Mouse (Mus musculus) ZHBTc4 (cell line): ENCODE data around the gene Wdr91.

Experiments used
- DNase-seq: peaks from one replicate; pipeline ENCODE4 v3.0.0-alpha.2; 2011; ENCODE audit warnings: low read depth, low spot score

Gene Wdr91

DNA sequence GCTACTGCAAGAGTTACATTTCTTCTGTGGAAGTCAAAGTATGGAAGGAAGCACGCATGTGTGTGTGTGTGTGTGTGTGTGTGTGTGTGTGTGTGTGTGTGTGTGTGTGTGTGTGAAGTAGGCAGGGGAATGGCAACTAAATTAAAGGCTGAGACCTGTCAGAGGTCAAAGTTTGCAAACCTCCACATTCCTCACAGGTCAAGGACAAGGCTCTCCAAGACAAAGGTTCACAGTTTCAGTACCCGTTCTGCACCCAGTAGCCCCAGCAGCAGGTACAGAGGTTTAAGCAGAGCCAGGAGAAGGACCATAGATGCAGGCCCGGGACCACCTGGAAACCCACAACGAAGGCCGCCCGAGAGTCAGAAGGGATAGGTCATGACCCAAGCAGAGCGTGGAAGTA lies 8.5 kb upstream of the Wdr91 start:
- peak; percentile 32 for DNase-seq

DNA sequence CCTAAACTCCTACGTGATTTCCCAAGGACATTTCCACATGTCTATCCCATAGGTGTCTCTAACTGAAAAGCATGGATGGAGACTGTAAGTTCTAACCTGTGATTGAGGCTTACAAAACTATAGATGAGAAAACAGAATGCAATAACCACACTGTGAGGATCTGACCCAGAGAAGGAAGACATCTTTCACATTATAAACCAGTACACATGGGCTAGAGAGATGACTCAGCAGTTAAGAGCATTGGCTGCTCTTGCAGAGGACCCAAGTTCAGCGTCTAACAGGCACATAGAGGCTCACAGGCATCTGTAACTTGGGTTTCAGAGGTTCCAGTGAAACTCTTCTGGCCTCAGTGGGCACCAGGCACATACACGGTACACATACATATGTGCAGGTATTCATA lies 3.8 kb upstream of the Wdr91 start:
- no peak for DNase-seq

DNA sequence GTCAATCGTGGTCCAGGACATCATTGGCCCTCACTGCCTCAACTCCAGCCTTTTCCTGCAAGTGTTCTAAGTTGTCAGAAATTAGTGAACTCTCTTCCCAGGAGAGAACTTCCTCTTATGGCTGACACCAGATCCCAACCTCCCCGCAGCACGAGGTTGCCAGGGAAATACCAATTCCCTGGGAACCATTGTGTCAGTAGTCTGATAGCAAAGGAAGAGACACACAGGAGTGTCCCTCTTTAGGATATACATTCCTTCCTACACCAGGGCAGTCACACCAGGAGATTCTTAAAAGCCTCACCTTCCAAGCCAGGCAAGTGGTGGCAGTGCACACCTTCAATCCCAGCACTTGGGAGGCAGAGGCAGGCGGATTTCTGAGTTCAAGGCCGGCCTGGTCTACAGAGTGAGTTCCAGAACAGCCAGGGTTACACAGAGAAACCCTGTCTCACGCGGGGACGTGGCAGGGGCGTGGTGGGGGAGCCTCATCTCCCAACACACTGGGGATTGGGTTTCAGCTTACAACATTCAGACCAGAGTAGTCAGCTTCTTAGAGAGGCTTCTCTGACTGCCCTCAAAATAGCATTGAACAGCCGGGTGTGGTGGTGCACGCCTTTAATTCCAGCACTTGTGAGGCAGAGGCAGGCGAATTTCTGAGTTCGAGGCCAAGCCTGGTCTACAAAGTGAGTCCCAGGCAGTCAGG lies 2.8 kb upstream of the Wdr91 start:
- DNase-seq: peak; percentile 63

DNA sequence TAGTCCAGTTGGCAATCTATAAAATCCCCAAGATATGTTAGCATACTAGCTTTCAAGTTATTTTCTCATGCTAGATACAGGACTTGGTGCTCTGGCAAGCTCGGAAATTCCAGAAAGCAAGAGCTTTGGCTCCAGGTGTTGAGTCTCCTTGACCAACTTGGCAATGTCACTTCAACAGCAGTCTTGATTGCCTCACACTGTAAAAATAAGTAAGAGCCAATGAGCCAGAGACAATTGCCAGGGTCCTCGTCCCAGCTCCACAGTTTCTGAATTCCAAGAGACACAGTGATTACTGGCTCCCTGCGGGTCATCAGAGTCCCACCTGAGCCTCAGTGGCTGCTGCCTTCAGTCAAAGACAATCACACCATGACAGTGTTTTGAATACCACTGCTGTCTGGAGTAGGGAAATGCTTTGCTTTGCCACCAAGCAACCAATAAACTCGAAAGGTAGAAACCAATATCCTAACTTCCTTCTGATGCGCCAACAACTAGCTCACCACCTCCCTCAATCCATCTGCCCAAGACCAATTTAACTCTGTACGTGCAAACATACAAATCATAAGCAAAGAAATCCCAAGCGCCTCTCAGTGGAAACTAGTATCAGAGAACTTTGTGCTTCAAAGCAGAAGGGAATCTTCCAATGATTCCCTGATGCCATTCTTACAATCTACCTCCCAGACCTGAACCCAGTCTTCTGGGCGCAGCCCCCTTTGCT lies 888 bp downstream of the Wdr91 start:
- no peak for DNase-seq

DNA sequence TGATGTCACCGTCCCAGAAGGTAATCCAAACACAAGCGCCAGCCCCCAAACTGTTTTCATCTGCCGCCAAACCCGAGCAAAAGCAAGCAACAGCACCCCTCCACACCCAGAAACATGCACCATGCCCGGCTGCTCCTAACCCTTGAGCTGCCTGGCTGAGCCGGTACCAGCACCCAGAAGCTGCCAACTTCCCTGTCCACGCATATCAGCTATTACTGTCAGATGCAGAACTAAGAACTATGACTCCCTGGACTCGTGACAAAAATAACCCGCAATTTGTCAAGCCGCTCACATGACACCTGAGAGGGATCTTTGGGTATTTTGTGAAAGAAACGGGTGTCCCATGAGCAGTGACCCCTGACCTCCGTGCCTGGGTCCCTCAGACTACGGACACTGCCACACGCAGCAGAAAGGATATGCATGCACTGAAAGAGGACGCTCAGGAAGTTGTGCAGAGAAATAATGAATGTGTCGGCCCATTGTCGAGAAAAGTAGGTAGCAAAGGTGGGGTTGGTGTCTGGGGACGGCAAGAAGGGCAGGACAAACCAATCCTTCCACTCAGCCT lies 2.9 kb downstream of the Wdr91 start:
- DNase-seq: no peak

DNA sequence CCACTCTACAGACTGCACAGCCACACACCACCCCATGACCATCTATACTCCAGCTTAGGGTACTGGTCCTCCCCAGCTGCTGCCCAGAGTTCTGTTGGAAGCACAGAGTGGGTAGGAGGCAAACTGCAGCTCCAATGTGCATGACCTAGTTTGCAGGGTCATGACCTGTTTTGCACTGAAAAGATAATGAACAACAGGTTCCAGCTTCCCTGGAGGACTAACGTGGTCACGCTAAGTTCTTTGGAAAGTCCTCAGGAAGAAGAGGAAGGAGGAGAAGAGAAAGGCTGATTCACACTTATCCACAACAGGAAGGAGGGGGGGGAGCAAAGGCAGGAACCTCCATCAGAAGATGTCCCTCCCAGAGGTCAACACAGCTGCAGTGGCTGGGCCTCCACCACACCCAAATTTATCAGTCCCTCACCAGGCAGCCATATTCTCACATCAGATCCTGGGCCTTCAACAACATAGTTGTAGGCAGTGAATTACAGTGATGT lies 3.5 kb downstream of the Wdr91 start:
- no peak for DNase-seq

DNA sequence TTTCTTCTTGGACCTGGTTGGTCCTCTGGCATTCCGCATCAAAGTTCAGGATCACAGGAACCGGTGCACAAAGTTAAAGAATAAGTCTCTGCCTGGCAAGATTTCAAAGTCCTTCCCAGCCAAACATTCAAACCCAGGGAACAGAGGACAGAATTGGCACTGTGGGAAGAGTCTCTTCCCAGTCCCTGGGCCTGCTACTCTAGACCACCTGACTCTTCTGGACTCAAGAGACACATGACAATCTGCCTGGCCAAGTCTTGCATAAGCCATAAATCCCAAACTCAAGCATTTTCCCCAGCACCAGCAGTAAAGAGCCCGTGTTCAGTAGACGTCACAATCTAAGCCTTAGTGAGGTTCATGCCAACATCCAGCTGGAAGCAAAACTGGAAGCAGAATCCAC lies 4.0 kb downstream of the Wdr91 start:
- no peak for DNase-seq

DNA sequence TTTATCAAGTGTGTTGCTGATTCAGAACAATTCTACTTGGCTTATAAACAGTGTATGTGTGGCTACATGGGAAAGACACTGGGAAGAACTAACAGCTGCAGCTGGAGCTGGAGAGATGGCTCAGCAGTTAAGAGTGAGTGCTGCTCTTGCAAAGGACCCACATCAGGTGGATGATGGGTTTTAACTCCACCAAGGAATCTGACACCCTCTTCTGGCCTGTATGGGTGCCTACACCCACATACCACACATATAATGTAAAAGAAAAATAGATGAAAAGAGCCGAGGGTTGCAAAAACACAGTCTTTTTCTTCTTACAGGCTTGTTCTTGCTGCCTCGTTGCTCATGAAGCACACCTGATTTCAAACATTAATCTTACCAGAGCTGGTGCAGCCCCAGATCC lies 4.6 kb downstream of the Wdr91 start:
- DNase-seq: no peak

DNA sequence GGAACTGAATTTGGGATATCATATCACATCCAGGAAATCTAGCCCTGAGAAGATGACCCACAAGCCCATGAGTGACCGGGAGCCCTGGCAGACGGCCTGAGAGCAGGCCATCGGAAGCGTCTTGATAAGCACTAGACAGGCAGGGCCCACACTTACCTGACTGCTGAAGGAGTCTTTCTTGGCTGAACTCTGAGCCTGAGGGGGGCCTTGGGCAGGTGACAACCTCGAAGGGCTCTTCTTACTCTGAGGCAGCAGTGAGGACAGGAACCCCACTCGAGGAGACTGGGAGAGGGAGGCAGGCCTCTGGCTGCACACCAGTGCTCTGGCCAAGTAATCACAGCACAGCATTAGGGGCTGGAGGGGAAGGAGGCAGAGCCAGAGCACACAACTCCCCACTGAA lies 6.3 kb downstream of the Wdr91 start:
- no peak for DNase-seq

DNA sequence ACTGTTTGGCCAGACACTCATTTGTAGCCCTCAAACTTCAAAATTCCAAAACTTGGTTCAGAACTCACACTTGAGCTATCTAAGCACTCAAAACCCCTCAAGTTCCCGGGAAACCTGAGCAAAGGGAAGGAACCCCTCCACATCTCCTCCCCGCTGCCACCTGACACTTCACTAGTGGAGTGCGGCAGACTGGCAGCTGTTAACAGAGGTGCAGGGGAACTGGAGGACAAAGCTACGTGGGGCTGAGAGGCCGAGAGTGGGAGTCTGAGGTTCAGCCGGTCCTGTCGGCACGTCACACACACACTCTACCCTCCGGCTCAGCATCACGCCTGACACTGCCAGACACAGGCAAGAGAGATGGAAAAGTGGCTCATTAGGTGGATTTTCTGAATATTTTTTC lies 6.8 kb downstream of the Wdr91 start:
- no peak for DNase-seq

DNA sequence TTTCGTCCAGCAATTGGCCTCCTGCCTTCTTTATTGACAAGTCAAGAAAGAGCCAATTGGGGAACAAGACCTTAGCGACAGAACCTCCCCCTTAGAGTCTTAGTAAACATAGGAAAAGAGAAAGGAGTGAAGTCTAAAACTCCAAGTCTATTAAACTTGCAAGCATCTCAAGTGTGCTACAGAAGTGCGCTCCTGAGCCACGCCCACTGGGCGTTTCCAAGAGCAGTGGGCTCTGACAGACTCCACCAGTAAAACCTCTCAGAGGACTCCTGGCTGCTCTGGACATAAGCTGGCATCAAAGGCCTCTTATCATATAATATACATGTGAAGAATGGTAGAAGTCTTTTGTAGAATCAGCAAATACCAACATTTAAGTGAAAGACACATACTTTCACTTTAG lies 7.2 kb downstream of the Wdr91 start:
- peak; percentile 51 for DNase-seq

DNA sequence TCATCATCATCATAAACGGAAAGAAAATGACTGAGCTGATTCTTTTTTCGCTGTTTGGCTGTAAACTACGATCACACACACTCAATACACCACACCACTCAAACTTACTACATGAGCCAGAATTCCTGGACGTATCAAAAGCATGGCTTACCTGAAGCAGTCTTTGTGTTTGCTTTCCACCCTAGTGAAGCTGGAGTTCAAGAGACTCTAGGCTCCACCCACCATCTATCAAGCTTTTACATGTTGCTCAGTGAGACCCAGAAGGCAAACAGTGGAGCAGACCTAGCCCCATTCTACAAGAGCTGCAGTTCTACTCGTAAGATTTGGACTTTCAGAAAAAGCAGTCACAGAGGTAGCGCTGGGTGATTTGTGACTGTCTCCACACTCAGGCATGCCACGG lies 8.1 kb downstream of the Wdr91 start:
- DNase-seq: no peak

DNA sequence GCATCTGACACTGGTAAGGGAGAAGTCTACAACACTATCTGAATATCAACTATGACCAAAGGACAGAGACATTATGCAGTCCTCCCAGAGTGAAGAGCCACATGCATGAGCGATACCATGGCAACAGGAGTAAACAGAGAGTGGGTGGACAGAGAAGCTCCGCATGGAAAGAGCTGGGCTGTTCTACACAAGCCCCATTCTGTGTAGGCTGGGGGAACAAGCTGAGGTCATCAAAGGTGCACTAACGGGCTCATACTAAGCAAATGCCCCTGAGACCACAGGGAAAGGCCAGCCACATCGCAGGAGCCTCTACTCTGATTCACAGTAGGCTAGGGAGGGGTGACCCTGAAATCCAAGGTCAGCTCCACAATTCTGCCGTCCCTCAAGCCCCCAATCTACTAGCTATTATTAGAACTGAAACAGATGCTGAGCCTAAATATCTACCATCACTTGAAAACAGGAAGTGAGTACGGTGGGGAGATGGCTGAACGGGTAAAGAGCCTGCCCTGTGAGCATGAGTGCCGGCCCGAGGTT lies 8.7 kb downstream of the Wdr91 start:
- no peak for DNase-seq

DNA sequence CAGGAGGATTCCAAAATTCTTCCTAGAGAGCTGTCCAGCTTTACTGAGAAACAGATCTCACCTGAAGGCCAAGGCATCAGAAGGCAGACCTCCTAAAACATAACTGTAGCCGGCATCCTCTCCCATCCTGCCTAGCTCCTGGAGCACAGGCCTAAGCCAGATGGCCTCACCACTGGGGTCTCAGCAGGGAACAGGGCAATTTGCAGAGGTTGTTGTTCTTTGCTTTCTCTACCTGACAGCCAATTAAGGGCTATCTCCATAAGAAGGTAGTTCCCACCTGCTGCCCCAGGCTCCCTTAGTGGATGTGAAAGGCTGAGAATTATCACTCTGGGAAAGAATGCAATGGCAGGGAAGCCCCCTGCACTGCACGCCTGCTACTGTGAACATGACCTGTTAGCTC lies 9.7 kb downstream of the Wdr91 start:
- DNase-seq: no peak

DNA sequence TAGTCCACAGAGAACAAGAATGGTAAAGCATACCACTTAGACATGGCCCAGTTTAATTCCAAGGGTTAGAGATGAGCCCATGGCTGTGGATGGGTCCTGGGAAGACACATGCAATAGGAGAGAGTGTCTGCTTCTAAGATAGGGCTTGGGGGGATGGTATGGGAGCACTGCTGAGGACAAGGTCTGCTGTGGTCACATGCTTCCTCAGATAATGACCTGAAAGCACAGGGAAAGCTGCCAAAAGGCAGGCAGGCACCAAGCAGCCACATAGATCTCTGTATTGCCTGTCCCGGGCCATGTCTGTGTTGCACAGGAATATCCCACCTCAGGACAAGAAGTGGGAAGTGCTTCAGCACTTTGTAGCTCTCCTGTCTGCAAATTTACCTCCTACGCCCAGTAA lies 11.5 kb downstream of the Wdr91 start:
- no peak for DNase-seq

DNA sequence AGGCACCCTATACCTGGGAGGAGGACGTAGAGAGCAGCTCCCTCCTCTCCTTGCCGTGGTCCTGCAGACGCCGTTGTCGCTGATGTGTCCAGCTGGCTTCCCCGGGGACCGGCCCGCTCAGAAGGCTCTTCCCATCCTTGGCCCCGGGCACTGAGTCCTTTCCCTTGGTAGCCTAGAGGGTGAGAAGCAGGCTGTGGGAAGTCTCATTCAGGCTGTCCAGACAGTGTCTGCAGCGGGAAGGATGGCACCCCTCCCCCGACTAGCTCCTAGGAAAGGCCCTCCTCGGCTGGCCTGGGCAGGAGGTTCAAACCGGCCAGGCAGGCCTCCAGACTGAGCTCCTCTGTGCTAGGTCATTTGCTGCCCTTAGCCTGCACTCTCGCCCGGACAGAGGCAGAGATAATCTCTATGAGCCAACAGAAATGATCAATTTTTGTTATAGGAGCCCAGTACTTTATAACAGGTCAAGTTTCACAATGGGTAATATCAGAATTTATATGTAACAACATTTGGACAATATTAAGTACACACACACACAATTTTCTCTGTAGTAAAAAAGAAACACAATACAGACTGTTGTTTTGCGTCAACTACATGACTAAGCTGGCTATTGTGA lies 14.4 kb downstream of the Wdr91 start:
- DNase-seq: no peak

DNA sequence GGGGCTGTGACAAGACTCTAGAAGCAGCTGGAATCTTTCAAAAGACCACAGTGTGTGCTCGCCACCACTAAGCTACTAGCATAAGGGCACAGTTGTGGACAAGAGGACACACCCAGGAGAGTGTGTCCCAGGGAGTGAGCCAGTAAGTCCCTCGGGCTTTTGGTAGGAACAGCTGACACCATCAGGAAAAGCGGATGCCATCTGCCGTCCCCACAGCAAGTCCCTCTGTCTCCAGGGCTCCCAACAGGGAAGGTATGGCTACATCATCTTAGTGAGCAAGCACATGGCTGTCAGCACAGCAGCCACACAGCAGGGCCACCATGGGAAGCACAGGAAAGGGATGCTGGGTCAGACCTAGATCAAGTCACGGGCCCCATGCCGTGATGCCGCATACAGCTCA lies 15.1 kb downstream of the Wdr91 start:
- DNase-seq: no peak

DNA sequence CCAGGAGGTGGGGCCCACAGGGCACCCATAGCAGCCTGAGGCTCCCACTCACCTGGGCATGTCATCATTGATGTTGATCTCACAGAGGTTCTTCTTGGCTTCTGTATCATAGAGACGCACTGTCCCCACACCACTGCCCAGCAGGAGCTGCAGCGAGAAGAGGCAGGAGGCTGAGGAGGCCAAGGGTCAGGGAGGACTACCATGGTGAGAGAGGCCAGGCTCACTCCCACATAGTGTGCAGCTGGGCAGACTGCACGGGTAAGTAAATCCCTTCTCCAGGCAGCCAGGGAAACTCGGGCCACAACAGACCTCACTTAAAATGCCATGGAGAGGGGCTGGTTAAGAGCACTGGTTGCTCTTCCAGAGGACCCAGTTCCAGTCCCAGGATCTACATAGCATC lies 21.5 kb downstream of the Wdr91 start:
- no peak for DNase-seq

DNA sequence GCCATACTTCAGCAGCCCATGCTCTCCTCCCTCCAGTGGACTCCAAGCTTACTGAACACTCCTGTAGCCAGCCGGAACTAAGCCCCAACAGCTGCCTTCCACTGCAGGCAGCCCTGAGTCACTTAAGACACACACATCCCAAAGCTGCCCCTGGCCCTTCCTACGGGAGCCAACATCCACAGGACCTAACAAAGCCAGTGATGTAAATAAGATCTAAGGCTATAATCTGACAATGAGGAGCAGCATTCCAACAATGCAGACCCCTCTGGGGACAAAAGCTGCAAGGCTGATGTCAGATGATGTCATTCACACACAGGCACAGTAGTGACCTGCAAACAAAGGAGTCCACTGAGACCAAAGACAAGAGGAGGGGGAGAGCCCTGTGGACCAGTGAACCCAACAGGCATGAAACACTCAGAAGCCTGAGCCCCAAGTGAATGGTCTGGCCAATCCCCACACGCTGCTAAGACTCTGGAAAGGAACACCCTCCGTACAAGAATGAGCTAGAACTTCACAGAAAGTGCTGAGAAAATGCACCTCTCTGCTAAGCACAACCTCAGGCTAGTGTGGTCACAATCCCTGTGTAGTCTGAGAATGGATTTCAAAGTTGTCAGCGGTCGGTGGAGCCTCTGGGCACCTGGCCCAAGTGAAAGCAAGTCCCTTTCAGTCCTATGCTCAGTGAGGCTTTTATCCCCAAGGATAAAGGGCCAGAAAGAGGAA lies 23.4 kb downstream of the Wdr91 start:
- no peak for DNase-seq

DNA sequence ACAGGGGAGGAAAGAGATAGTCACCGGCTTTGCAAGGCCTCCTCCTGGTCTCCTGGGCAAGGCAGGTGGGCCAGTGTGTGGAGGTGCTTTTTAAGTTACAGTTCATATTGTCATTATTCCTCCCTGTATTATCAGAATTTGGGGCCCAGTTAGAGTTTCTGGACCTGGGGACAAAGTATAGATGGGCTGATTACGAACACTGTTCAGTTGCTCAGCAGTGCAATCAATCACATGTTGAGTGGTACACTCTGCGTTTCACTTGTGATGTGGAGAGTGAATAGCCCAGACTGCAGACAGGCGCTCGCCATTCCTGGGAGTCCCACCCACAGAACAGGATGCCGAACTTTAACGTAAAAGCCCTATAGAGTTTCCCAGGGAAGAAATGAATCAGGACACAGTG lies 26.0 kb downstream of the Wdr91 start:
- no peak for DNase-seq

DNA sequence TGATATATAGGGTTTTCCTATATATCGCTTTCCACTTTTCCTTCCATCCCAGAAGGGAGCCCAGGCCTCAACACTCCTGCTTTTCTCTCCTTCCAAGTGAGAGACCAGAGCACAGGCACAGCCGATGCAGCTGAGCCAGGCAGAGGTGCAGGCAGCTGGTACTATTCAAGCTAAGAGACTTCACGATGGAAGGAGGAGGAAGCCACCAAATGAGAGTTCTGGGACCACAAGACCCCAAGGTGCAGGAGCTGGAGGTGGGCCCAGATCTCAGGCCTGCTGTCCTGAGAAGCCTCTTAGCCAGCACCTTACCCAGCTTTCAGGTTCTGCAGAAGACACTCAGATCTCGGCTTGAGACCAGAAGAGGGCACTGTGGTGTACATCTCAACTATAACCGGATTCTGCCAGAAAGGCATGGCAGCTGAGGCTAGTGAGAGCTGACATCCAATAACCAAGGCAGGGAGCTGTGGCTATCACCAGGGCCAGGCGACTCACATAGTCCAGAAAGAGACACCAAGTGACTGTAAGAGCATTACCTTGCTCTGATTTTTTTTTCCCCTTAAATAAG lies 30.7 kb downstream of the Wdr91 start:
- peak; percentile 68 for DNase-seq
